In genomic region chr19:29326822-29327552, GRCm38 (mm10) we compare ENCODE assay signal across 34 mouse cellular contexts. TPM values are rescaled to one million over a fixed set of nuclear protein-coding genes. Genes with fewer than 3 reads are reported as not detected.
"Had no signal": no experiment of that assay in that cellular context is flagged by ENCODE, and none has a peak within 500 bp of the region (broad histone marks: within the 10 kb centered on the region; RNA-seq: fewer than 3 reads in every experiment).

No protein-coding gene starts in this region.

- DNase-seq: gastrocnemius, adult 2 months; gastrocnemius, postnatal 10 days; gastrocnemius, postnatal 25 days; heart, adult 18-20 months; heart, postnatal 10 days; heart, postnatal 4 days; kidney, adult 11 months; kidney, adult 2 months; kidney, adult 9 months; kidney, postnatal 14 days; kidney, postnatal 36 days; layer of hippocampus, adult 9-11 months; layer of hippocampus, postnatal 36 days; liver; liver, embryonic 13.5 days had no signal

- H3K36me3 ChIP-seq: heart, embryonic 10.5 days; heart, embryonic 12.5 days; hindbrain, embryonic 10.5 days; hindbrain, embryonic 12.5 days; kidney, embryonic 15.5 days; limb, embryonic 10.5 days; limb, embryonic 12.5 days; liver, embryonic 13.5 days; liver, embryonic 15.5 days had no signal

- H3K4me2 ChIP-seq: heart, embryonic 12.5 days; hindbrain, embryonic 12.5 days; hindbrain, embryonic 14.5 days; kidney, embryonic 15.5 days; limb, embryonic 12.5 days; liver, embryonic 11.5 days; liver, embryonic 13.5 days; liver, embryonic 15.5 days had no signal

- H3K27ac ChIP-seq: gastrocnemius, adult 2 months; heart, embryonic 10.5 days; hindbrain, embryonic 10.5 days; hindbrain, embryonic 12.5 days; hindbrain, embryonic 14.5 days; kidney, embryonic 15.5 days; kidney, postnatal 0 days; limb, embryonic 10.5 days; limb, embryonic 12.5 days; liver, embryonic 13.5 days; liver, embryonic 15.5 days had no signal

- H3K4me3 ChIP-seq: gastrocnemius, adult 2 months; heart, embryonic 10.5 days; heart, embryonic 12.5 days; hindbrain, embryonic 10.5 days; hindbrain, embryonic 12.5 days; kidney, embryonic 15.5 days; limb, embryonic 10.5 days; limb, embryonic 12.5 days; liver, embryonic 13.5 days; liver, embryonic 15.5 days had no signal

- H3K9me3 ChIP-seq: heart, embryonic 10.5 days; heart, embryonic 12.5 days; hindbrain, embryonic 10.5 days; hindbrain, embryonic 12.5 days; kidney, embryonic 15.5 days; limb, embryonic 10.5 days; limb, embryonic 12.5 days; liver, embryonic 13.5 days; liver, embryonic 15.5 days had no signal

- H3K9ac ChIP-seq: heart, embryonic 12.5 days; hindbrain, embryonic 12.5 days; hindbrain, embryonic 14.5 days; kidney, embryonic 15.5 days; limb, embryonic 12.5 days; liver, embryonic 13.5 days; liver, embryonic 15.5 days had no signal

- ATAC-seq: hindbrain, embryonic 16.5 days; intestine, embryonic 16.5 days had no signal

RNA-seq across cellular contexts. Expression of gene Insl6, which starts 1.8 kb away (rescaled TPM):
- total RNA-seq: gastrocnemius, adult 2 months; gastrocnemius, postnatal 25 days; layer of hippocampus, postnatal 36 days; left cerebral cortex, postnatal 14 days had no signal

RNA-seq across cellular contexts. Expression of gene Rln1, which starts 7.5 kb away (rescaled TPM):
- total RNA-seq: gastrocnemius, adult 2 months; gastrocnemius, postnatal 10 days; gastrocnemius, postnatal 25 days; granulocyte monocyte progenitor cell, adult 5-6 weeks; heart, adult 18-20 months; heart, adult 8-10 months; heart, postnatal 10 days; heart, postnatal 25 days had no signal
- polyA plus RNA-seq: heart, embryonic 16.5 days; intestine, embryonic 16.5 days; large intestine, adult 2 months; liver, embryonic 11.5 days; liver, embryonic 13.5 days; liver, embryonic 15.5 days had no signal
